Mouse (Mus musculus) heart, adult 8-10 months (tissue): Measurements from ENCODE around the gene Anapc5. TPM values are rescaled to one million over a fixed set of nuclear protein-coding genes. Genes with fewer than 3 reads are reported as not detected.

Source experiments
- DNase-seq: peaks from one replicate; pipeline ENCODE4 v3.0.0; 2022; ENCODE audit warnings: low spot score
- total RNA-seq, 4 experiments: library from RNA; stranded (reverse); gene quantifications; 2 replicates each; pipeline ENCODE4 v1.2.4; 2022

The Anapc5 gene
- total RNA-seq, 4 experiments from 2014 or later, result 151 to 179 (median 164) TPM

GRCm38 (mm10) chr5:122799379-122800344 is 21.5 kb downstream of the Anapc5 start:
- no peak for DNase-seq

- DNase-seq, result peak; percentile 60
These were observed 22.4 kb downstream of the Anapc5 start for GRCm38 (mm10) chr5:122798557-122799378.

- no peak for DNase-seq
These were observed 23.3 kb downstream of the Anapc5 start for GRCm38 (mm10) chr5:122797866-122798265.

- DNase-seq, result no peak
These were observed 32.4 kb downstream of the Anapc5 start for GRCm38 (mm10) chr5:122788696-122789095.

GRCm38 (mm10) chr5:122786035-122786819 is 34.9 kb downstream of the Anapc5 start:
- DNase-seq, result no peak

DNA sequence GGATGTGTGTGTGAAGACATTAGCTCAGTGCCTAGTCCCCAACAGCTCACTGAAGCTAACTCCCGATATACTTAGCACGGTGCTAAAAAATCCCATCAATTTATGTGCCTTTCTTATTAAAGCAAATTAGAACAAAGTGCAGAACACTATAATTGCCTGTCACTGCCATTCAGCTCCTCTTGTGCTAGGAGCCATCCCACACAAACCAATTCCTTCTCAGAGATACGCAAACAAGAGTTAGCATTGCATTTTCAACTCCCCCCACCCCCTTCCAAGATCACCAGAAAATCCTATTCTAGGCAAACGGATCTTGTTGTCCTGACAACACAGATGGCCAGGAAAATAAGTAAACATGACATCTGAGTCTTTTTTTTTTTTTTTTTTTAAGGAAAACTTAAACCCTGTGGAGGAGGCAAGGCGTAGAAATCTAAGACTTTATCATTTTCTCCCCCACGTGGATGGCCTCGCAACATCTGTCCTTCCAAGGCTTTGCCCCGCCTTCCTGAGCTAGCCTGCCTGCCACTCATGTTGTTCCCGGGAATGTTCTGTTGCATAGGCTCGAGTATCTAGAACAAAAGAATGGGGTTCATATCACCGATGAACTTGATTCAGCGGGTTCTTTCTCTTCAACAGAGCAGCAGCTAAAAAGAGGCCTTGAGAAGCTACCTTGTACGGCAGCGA is 37.3 kb downstream of the Anapc5 start:
- no peak for DNase-seq

DNA sequence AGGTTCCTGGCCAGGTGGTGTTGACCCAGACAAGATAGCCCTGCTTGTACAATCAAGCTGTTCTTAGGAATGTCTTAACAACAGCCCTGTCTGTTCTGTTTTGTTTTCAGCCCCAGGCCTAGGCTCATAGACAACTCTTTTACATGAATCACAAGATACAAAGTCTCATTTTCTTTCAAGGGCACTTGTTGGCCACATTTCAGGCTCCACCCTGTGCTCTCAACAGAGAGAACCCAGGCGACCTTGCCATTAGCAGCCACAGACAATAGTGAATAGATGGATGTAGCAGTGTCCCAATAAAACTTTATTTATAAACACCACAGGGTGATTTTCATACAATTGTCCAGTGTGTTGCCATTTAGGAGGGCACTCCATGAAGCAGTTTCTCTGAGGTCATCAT is 39.1 kb downstream of the Anapc5 start:
- no peak for DNase-seq

DNA sequence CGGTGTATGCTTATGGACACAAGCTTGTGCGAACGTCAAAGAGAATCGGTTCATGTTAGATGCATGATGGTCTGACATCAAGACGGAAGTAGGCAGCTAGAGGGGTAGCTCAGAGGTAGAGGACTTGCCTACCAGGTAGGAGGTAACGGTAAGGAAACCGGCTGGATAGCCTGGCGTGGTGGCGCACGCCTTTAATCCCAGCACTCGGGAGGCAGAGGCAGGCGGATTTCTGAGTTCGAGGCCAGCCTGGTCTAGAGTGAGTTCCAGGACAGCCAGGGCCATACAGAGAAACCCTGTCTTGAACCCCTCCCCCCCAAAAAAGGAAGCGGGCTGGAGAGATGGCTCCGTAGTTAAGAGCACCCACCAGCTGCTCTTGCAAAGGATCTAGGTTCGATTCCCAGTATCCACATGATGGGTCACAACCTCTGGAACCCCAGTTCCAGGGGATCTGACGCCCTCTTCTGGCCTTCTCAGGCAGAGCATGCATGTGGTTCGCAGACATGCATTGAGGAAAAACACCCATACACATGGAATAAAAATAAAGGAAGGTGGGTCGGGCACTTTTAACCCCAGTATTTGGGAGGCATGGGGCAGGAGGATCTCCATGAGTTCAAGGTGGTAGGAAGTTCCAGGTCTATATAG is 40.2 kb downstream of the Anapc5 start:
- DNase-seq, result no peak

GRCm38 (mm10) chr5:122779277-122779834 is 41.8 kb downstream of the Anapc5 start, which contains the start of gene Camkk2:
Gene Camkk2, minus strand, starts transcription at chr5:122779409.
- DNase-seq, result peak; percentile 65

DNA sequence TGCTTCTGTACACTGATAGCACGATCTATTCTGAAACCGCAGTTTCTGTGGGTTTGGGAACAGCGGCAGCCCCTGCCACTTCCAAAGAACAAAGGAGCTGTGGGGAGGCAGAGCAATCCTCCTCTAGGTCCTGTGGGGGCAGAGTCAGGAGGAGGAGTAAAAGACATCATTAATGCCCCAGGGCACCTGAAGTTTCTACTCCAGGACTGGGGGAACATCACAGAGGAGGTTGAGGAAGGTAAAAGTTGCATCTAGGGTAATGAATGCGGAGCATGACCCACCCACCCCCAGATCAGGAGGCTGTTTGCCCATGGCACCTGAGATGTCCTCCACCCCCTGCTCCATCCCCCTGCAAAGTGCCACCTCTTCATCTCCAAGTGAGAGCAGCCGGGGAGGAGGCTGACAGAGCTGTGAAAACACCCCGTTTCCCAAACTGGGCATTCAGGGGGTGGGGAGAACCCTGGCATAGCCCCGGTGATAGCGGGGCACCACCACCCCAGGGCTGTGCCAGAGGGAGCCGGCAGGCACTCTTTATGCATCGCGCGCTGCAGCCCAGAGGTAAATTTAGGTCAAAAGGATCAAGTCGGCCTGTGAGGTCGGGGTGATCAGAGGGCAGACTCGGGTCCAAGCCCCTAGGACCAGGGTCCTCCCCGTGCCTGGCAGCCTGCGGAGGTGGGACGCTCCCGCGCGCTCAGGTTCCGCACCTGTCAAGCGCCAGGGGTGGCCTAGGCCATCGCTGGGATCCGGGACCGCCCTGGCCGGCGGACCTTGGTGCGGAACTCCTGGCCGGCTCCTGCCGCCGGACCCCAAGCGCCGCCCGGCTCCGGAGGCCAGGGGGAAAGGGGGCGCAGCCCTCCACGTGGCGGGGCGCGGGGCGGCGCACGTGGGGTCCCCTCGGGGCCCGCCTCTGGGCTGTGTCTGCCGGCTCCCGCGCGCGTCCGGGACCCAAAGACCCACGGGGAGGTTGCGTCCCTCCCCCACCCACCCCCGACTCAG is 42.6 kb downstream of the Anapc5 start:
- no peak for DNase-seq

GRCm38 (mm10) chr5:122777322-122777721 is 43.8 kb downstream of the Anapc5 start:
- no peak for DNase-seq

- DNase-seq, result no peak
These were observed 45.4 kb downstream of the Anapc5 start for GRCm38 (mm10) chr5:122775646-122776286.

GRCm38 (mm10) chr5:122774743-122775611 is 46.2 kb downstream of the Anapc5 start:
- no peak for DNase-seq

DNA sequence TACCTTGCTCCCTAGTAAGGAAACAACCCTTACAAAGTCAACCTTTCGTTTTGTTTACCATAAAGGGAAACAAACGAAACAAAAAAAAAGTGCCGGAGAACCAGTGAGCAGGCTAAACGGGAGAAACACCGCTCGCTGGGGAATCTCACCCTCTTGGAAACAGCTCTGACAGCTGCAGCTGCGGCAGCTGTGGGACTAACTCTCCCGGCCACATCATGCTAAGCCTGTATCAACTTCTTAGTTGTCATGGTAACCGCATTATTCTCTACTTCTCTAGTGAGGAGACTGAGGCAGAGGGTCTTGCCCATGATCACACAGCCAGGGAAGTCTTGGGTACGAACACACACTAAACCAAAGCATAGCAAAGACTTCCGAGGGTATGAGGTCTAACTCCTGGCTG is 47.4 kb downstream of the Anapc5 start:
- no peak for DNase-seq

- no peak for DNase-seq
These were observed 49.7 kb downstream of the Anapc5 start for GRCm38 (mm10) chr5:122771428-122771827.

DNA sequence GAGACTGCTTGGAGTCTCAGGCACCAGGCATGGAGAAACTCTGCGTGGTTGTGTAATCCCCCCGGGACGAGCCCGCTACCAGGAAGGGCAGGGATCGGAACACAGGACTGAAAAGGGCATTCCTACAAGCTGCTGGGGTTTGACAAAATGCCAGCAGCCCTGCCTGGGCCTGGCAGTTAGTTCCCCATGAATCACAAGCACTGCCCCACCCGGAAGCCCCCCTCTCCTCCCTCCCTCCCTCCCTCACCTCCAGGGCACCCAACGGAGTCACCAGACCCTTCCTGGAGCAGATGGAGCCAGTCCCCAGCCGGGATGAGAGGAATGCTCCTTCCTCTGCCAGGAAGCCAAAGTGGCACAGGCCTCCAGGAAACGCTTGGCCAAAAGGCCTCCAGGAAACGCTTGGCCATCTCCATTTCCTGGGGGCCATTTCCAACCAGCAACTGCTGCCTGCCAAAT is 50.3 kb downstream of the Anapc5 start:
- DNase-seq, result peak; percentile 77

DNA sequence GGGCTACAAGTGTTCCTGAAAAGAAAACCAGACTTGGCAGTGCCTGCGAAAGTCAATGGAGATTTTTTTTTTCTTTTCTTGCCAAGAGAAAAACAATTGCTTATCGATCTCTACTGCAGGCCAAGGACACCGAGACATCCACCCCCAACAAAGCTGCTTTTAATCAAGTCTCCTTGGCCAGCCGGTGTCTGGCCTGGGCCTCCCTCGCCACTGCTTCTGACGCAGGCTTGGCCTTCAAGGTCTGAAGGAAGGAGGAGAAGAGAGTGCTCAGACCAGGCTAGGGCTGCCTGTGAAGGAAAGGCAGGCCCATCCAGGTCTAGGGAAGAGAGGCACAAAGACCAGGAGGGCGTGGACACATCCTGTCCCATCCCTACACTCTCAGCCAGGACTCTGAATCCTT is 50.8 kb downstream of the Anapc5 start:
- no peak for DNase-seq
